Mouse (Mus musculus) hindbrain, embryonic 12.5 days (tissue): Measurements from ENCODE around the gene Serpina3k. TPM values are rescaled to one million over a fixed set of nuclear protein-coding genes. Genes with fewer than 3 reads are reported as not detected.
"Not testable (repeated sequence)": the region's sequence is repeated elsewhere in the genome, so short reads cannot be mapped to it uniquely, and the experiment has no call there.

Source experiments
- ATAC-seq: fragments of 200-750 bp; cut with Nextera tagmentation; 2 replicates; pipeline ENCODE4 v1.8.0; 2017; ENCODE audit warnings: moderate TSS enrichment; ENCODE audit not compliant: low FRiP score
- H3K27ac ChIP-seq: fragments of 300-500 bp; sonication (generic); 2 replicates; pipeline ENCODE4 v1.5.1; 2016; ENCODE audit warnings: mild to moderate bottlenecking
- H3K27me3 ChIP-seq: fragments of 300-500 bp; sonication (generic); 2 replicates; pipeline ENCODE4 v1.6.1; 2016; ENCODE audit warnings: mild to moderate bottlenecking
- H3K36me3 ChIP-seq: fragments of 300-500 bp; sonication (generic); 2 replicates; pipeline ENCODE4 v1.6.1; 2016; ENCODE audit warnings: mild to moderate bottlenecking
- H3K4me1 ChIP-seq: fragments of 300-500 bp; sonication (generic); 2 replicates; pipeline ENCODE4 v1.6.1; 2016
- H3K4me2 ChIP-seq: fragments of 300-500 bp; sonication (generic); replicated peaks from 2 replicates; pipeline ENCODE4 v1.6.1; 2016; ENCODE audit warnings: mild to moderate bottlenecking
- H3K4me3 ChIP-seq: fragments of 300-500 bp; sonication (generic); 2 replicates; pipeline ENCODE4 v1.5.1; 2016; ENCODE audit warnings: mild to moderate bottlenecking
- H3K9ac ChIP-seq: fragments of 300-500 bp; sonication (generic); 2 replicates; pipeline ENCODE4 v1.6.1; 2016; ENCODE audit warnings: mild to moderate bottlenecking, moderate library complexity
- H3K9me3 ChIP-seq: fragments of 300-500 bp; sonication (generic); replicated peaks from 2 replicates; pipeline ENCODE4 v1.6.1; 2016; ENCODE audit warnings: mild to moderate bottlenecking
- WGBS: fragments of 180-500 bp; shearing (Covaris S2); methylation state at CpG from one replicate; pipeline ENCODE4 v1.1.7; 2016; 5-methylcytosine and 5-hydroxymethylcytosine counted together
- polyA plus RNA-seq: library from polyadenylated mRNA; unstranded; fragments of >200 nt; fragmentation: Nextera tagmentation; extraction: Ambion mirVana; gene quantifications from 2 replicates; pipeline ENCODE4 v1.2.1, GENCODE M21; 2016

The Serpina3k gene
- polyA plus RNA-seq, 1 experiment from 2014 or later, result not detected

GRCm38 (mm10) chr12:104347091-104347490 is 8.8 kb downstream of the Serpina3k start:
- no peaks in the 10 kb centered on the region for H3K36me3 ChIP-seq
- no peak overlapping the region for H3K9ac ChIP-seq
- no peak for ATAC-seq
- no peak overlapping the region for H3K27ac ChIP-seq
- 83% methylated on average over 2 of the region's 2 CpGs for WGBS
- H3K4me1 ChIP-seq, result no peaks in the 10 kb centered on the region
- H3K4me2 ChIP-seq, result no peak overlapping the region
- H3K4me3 ChIP-seq, result no peak overlapping the region
- H3K27me3 ChIP-seq, result no peaks in the 10 kb centered on the region
- H3K9me3 ChIP-seq, result no peaks in the 10 kb centered on the region

- not testable (repeated sequence) for H3K27me3 ChIP-seq, H3K27ac ChIP-seq, H3K4me3 ChIP-seq, H3K9me3 ChIP-seq, H3K9ac ChIP-seq, ATAC-seq, H3K36me3 ChIP-seq, H3K4me1 ChIP-seq, H3K4me2 ChIP-seq
- 40% methylated on average over 3 of the region's 3 CpGs for WGBS
Measured at GRCm38 (mm10) chr12:104351812-104352211, 13.5 kb downstream of the Serpina3k start.

GRCm38 (mm10) chr12:104356006-104356405 is 17.7 kb downstream of the Serpina3k start:
- no peak overlapping the region for H3K4me2 ChIP-seq
- no peaks in the 10 kb centered on the region for H3K9me3 ChIP-seq
- no peaks in the 10 kb centered on the region for H3K36me3 ChIP-seq
- H3K4me3 ChIP-seq, result no peak overlapping the region
- no peaks in the 10 kb centered on the region for H3K27me3 ChIP-seq
- WGBS, result 86% methylated on average over 3 of the region's 3 CpGs
- H3K27ac ChIP-seq, result no peak overlapping the region
- no peaks in the 10 kb centered on the region for H3K4me1 ChIP-seq
- no peak overlapping the region for H3K9ac ChIP-seq
- no peak for ATAC-seq

- 85% methylated on average over 3 of the region's 3 CpGs for WGBS
- H3K9ac ChIP-seq, result no peak overlapping the region
- ATAC-seq, result no peak
Measured at GRCm38 (mm10) chr12:104369986-104370385, 31.7 kb downstream of the Serpina3k start.

GRCm38 (mm10) chr12:104377179-104377578 is 38.9 kb downstream of the Serpina3k start:
- not testable (repeated sequence) for H3K4me2 ChIP-seq, H3K9me3 ChIP-seq, ATAC-seq, H3K27ac ChIP-seq, H3K9ac ChIP-seq, H3K36me3 ChIP-seq, H3K4me3 ChIP-seq, H3K27me3 ChIP-seq, H3K4me1 ChIP-seq
- 69% methylated on average over 5 of the region's 5 CpGs for WGBS

More at GRCm38 (mm10) chr12:104369986-104370385, 31.7 kb downstream of the Serpina3k start:
- Histone ChIP-seq H3K4me2 (no peak overlapping the region), H3K36me3 (no peaks in the 10 kb centered on the region), H3K9me3 (no peaks in the 10 kb centered on the region), H3K27ac (no peak overlapping the region), H3K4me1 (no peaks in the 10 kb centered on the region), H3K4me3 (no peak overlapping the region), H3K27me3 (no peaks in the 10 kb centered on the region)

GRCm38 (mm10) chr12:104378351-104378750 is 40.1 kb downstream of the Serpina3k start:
- H3K4me1 ChIP-seq, H3K27ac ChIP-seq, H3K4me3 ChIP-seq, H3K9ac ChIP-seq, H3K4me2 ChIP-seq, H3K27me3 ChIP-seq, ATAC-seq, H3K36me3 ChIP-seq, H3K9me3 ChIP-seq: not testable (repeated sequence)
- WGBS, result 74% methylated on average over 2 of the region's 2 CpGs

GRCm38 (mm10) chr12:104378815-104379214 is 40.5 kb downstream of the Serpina3k start:
- H3K9me3 ChIP-seq, H3K4me3 ChIP-seq, H3K4me1 ChIP-seq, H3K4me2 ChIP-seq, H3K27ac ChIP-seq, H3K9ac ChIP-seq, H3K36me3 ChIP-seq, H3K27me3 ChIP-seq, ATAC-seq: not testable (repeated sequence)
- 49% methylated on average over 5 of the region's 5 CpGs for WGBS

- no peak overlapping the region for H3K4me3 ChIP-seq
- no peaks in the 10 kb centered on the region for H3K36me3 ChIP-seq
- H3K9ac ChIP-seq, result no peak overlapping the region
- no peak overlapping the region for H3K4me2 ChIP-seq
- no peaks in the 10 kb centered on the region for H3K4me1 ChIP-seq
- no peaks in the 10 kb centered on the region for H3K27me3 ChIP-seq
- ATAC-seq, result no peak
- H3K27ac ChIP-seq, result no peak overlapping the region
- WGBS, result 97% methylated on average over 11 of the region's 11 CpGs
- 0 out of 2 replicates have a peak, but pooled peaks cover 6% of the 10 kb centered on the region for H3K9me3 ChIP-seq
Measured at GRCm38 (mm10) chr12:104379856-104380255, 41.6 kb downstream of the Serpina3k start.

GRCm38 (mm10) chr12:104381071-104381604 is 42.9 kb downstream of the Serpina3k start:
- H3K27me3 ChIP-seq, H3K4me3 ChIP-seq, H3K9me3 ChIP-seq, H3K9ac ChIP-seq, H3K4me1 ChIP-seq, H3K4me2 ChIP-seq, H3K36me3 ChIP-seq, H3K27ac ChIP-seq, ATAC-seq: not testable (repeated sequence)
- WGBS, result 88% methylated on average over 8 of the region's 8 CpGs

GRCm38 (mm10) chr12:104385987-104386386 is 47.7 kb downstream of the Serpina3k start:
- not testable (repeated sequence) for H3K4me2 ChIP-seq, H3K36me3 ChIP-seq, H3K27me3 ChIP-seq, H3K9ac ChIP-seq, H3K4me3 ChIP-seq, H3K27ac ChIP-seq, ATAC-seq, H3K4me1 ChIP-seq, H3K9me3 ChIP-seq

GRCm38 (mm10) chr12:104386878-104387277 is 48.6 kb downstream of the Serpina3k start:
- not testable (repeated sequence) for ATAC-seq, H3K27ac ChIP-seq, H3K9ac ChIP-seq, H3K36me3 ChIP-seq, H3K27me3 ChIP-seq, H3K4me2 ChIP-seq, H3K4me3 ChIP-seq, H3K9me3 ChIP-seq, H3K4me1 ChIP-seq
- 58% methylated on average over 2 of the region's 2 CpGs for WGBS

GRCm38 (mm10) chr12:104388477-104388876 is 50.2 kb downstream of the Serpina3k start:
- no peak for ATAC-seq
- Histone ChIP-seq H3K9me3 (no peaks in the 10 kb centered on the region), H3K4me1 (no peaks in the 10 kb centered on the region), H3K9ac (no peak overlapping the region), H3K4me2 (no peak overlapping the region), H3K36me3 (no peaks in the 10 kb centered on the region), H3K27ac (no peak overlapping the region), H3K27me3 (no peaks in the 10 kb centered on the region), H3K4me3 (no peak overlapping the region)

- not testable (repeated sequence) for H3K4me3 ChIP-seq, H3K36me3 ChIP-seq, H3K27me3 ChIP-seq, H3K4me1 ChIP-seq, H3K4me2 ChIP-seq, ATAC-seq, H3K27ac ChIP-seq, H3K9me3 ChIP-seq, H3K9ac ChIP-seq
- 69% methylated on average over 2 of the region's 2 CpGs for WGBS
Measured at GRCm38 (mm10) chr12:104391057-104391456, 52.8 kb downstream of the Serpina3k start.
